Mouse (Mus musculus) testis, adult 2 months (tissue): ENCODE results near the gene Erc2. TPM values are rescaled to one million over a fixed set of nuclear protein-coding genes. Genes with fewer than 3 reads are reported as not detected.
A peak's percentile ranks its signal among the peaks of the same experiment; 100 is the strongest.

ENCODE experiments used
- H3K27ac ChIP-seq: fragments of 200-500 bp; 2 replicates; pipeline ENCODE4 v1.5.1; 2012; ENCODE audit warnings: low read depth, low read length; ENCODE audit not compliant: control insufficient read depth, insufficient read depth
- H3K27me3 ChIP-seq: fragments of 200-500 bp; 2 replicates; pipeline ENCODE4 v1.6.1; 2012; ENCODE audit warnings: mild to moderate bottlenecking, low read length, moderate library complexity; ENCODE audit not compliant: control insufficient read depth, insufficient read depth
- H3K36me3 ChIP-seq: fragments of 200-500 bp; 2 replicates; pipeline ENCODE4 v1.6.1; 2012; ENCODE audit warnings: mild to moderate bottlenecking, low read length; ENCODE audit not compliant: control insufficient read depth, insufficient read depth
- H3K4me1 ChIP-seq: fragments of 200-500 bp; 2 replicates; pipeline ENCODE4 v1.6.1; 2012; ENCODE audit warnings: low read length; ENCODE audit not compliant: control insufficient read depth, insufficient read depth
- H3K4me3 ChIP-seq: fragments of 200-500 bp; 2 replicates; pipeline ENCODE4 v1.5.1; 2012; ENCODE audit warnings: low read depth, mild to moderate bottlenecking, low read length, moderate library complexity, mixed read lengths; ENCODE audit not compliant: control insufficient read depth
- CTCF ChIP-seq: fragments of 200-500 bp; IDR thresholded peaks from 2 replicates; pipeline ENCODE4 v1.5.1; 2012; ENCODE audit warnings: low read depth, mild to moderate bottlenecking, inconsistent platforms, low read length, moderate library complexity; ENCODE audit not compliant: control insufficient read depth, insufficient read depth, insufficient replicate concordance
- POLR2A ChIP-seq: fragments of 200-500 bp; IDR thresholded peaks from 2 replicates; pipeline ENCODE4 v1.6.1; 2012; ENCODE audit warnings: low read depth, mild to moderate bottlenecking, inconsistent platforms, low read length, moderate library complexity; ENCODE audit not compliant: control insufficient read depth
- polyA plus RNA-seq: library from polyadenylated mRNA; depleted of rRNA; stranded (reverse); fragments of >200 nt; gene quantifications from 2 replicates; pipeline ENCODE4 v1.2.3, GENCODE M21; 2012

The Erc2 gene
- polyA plus RNA-seq, 1 experiment: 2.4 TPM

DNA sequence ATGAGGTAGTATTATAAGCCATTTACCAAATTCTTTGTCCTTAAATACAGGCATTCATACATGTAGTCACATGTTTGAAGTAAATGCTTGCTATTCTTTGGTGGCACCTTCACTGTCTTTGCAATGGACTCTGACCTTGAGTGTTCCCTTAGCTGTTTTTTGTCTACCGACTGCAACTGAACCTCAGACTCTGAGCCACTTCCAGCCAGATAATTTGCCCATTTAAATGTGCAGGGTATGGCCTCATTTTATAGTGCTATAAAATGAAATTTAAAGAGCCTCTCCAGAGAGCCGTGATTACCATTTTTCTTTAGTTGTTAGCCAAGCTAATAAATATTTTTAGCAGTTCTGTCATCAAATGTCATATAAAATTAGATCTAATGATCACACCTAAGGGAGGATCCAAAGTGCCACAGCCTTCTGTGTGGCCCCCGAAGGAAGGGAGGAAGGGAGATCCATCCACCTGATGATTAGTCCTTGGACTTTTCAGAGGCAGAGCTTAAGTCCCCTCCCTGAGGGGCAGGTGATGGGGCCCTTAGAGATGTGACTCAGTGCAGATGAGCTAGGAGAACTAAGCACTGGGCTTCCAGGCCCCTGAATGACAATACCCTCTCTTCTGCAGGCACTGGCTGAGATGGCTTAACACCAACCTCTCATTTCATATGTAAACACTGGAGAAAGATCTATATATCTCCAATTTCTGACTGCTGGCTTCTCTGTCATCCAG, 439.6 kb downstream of the Erc2 start:
- TF ChIP-seq CTCF: no peak
- TF ChIP-seq POLR2A: no peak
- Histone ChIP-seq H3K27me3 (no peaks in the 10 kb centered on the region), H3K36me3 (no peaks in the 10 kb centered on the region), H3K27ac (no peak overlapping the region), H3K4me3 (no peak overlapping the region), H3K4me1 (no peaks in the 10 kb centered on the region; the same call in 1 of the 2 replicates)

DNA sequence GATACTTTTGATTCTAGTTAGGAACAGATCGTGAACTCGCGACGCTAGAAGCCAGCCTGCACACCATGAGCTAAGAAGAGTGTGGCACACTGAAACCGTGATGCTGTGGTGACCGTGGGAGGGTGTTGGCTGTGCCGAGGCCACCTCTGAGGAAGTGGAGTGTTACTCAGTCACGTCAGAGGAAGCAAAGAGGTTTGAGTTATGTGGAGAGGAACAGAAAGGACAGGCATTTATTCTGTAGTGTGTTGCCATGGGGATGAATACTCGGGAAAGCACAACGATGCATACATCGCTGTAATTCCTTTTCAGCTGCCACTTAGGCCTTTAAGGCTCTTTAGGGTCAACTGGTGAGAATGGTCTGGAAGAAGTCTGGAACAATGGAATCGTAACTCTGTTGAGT, 445.8 kb downstream of the Erc2 start:
- no peaks in the 10 kb centered on the region for H3K27me3 ChIP-seq
- no peak overlapping the region for H3K4me3 ChIP-seq
- no peaks in the 10 kb centered on the region for H3K36me3 ChIP-seq
- TF ChIP-seq POLR2A (no peak), CTCF (no peak)
- H3K27ac ChIP-seq: no peak overlapping the region
- H3K4me1 ChIP-seq: no peaks in the 10 kb centered on the region

DNA sequence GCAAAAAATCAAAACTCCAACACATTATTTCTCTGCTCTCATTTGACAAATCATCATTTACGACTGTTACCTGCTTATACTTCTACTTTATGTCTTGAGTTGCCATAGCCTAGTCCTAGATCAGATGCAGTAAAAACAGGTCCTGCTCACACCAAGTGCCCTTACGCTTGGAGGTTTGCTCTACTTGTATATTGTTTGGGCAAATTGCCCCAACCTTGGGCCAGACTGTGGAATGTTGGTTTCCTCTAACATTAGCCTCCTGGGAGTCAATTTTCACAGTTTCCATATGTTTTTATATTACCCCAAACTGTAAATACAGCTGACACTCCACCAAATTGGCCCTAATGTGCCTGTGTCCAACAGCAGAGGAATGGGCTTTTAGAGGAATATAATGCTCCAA, 447.6 kb downstream of the Erc2 start:
- no peaks in the 10 kb centered on the region for H3K4me1 ChIP-seq
- no peaks in the 10 kb centered on the region for H3K27me3 ChIP-seq
- H3K27ac ChIP-seq: no peak overlapping the region
- H3K4me3 ChIP-seq: no peak overlapping the region
- no peak for TF ChIP-seq CTCF
- TF ChIP-seq POLR2A: no peak
- no peaks in the 10 kb centered on the region for H3K36me3 ChIP-seq

DNA sequence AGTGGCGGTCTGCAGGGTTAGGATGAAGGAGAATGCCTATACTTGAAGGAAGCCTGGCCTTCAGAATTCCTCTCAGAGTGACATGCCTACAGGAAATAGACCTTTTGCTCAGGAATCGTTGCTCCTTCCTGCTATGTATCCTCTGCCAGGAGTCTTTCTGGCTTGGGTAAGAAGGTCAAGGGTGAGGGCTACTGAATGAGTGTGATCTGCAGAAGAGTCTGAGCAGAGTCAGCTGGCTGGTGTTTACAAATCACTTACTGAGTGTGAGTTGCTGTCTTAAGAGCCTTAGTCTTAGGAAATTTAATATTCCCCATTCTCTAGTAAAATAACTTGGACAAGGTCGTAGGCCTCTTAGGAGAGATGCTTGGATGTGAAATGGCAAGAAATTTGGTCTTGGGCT, 450.3 kb downstream of the Erc2 start:
- H3K27ac ChIP-seq: no peak overlapping the region
- no peak for TF ChIP-seq CTCF
- TF ChIP-seq POLR2A: no peak
- no peak overlapping the region for H3K4me3 ChIP-seq
- no peaks in the 10 kb centered on the region for H3K36me3 ChIP-seq
- H3K4me1 ChIP-seq: no peaks in the 10 kb centered on the region
- H3K27me3 ChIP-seq: no peaks in the 10 kb centered on the region

DNA sequence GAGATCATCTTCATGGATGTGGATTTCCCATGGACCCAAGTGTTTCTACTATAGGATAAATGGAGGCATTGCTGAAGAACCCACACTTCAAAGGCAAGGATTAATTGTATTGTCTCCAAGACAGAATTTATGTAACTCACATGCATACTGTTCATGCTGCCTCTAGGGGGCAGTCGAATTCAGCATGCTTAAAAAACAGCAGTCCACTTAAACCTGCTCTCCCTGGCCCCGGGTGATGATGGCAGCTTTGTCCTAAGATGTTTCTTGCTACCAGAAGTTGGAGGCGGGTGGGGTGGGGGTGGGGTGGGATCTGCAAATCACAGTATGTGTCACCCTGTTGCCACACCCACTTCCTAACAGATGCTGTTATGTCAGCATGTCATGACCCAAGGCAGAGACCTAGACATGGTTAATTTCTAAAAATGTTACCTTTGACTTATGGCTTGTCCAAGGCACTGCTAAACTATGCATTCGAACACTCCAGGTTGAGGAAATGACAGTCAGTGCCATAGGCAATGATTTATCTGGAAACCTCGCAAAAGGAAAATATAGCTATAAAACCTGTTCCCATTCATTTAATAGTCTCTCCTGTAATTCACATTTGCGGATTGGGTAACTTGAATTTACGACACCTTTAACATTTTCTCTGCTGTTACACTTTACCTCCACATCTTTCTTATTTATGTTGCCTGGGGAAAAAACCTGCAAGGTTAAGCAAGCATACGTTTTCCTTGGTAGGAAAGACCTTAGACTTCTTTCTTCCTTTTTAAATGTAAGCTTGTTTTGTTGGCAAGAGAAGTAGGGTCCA, 467.6 kb downstream of the Erc2 start:
- no peaks in the 10 kb centered on the region for H3K36me3 ChIP-seq
- H3K27me3 ChIP-seq: no peaks in the 10 kb centered on the region
- H3K4me1 ChIP-seq: peaks cover 2% of the 10 kb centered on the region; the same call in 1 of the 2 replicates
- H3K4me3 ChIP-seq: no peak overlapping the region
- TF ChIP-seq POLR2A: no peak
- TF ChIP-seq CTCF: no peak
- no peak overlapping the region for H3K27ac ChIP-seq

DNA sequence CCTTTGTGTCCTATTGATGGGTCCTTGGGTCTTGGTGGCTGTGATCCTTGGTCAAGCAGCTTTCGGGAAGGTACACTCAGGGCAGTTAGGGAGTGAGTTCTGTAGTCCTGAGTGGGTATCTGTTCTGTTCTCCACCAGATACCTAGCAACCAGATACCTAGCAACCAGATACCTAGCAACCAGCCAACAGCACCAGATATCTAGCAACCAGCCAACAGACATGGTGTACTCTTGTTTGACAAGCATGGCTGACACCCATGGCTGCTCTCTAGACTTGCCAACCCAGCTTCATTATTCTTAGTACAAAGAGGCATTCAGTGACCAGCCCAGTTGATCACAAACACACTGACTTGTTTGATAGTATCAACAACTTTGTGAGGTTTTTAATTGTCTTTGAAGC, 469.1 kb downstream of the Erc2 start:
- H3K27me3 ChIP-seq: no peaks in the 10 kb centered on the region
- no peak for TF ChIP-seq CTCF
- TF ChIP-seq POLR2A: no peak
- peak overlapping the region; percentile 31; the same call in 1 of the 2 replicates for H3K4me3 ChIP-seq
- peak overlapping the region; percentile 47; the same call in 1 of the 2 replicates for H3K27ac ChIP-seq
- H3K4me1 ChIP-seq: peaks cover 2% of the 10 kb centered on the region; the same call in 1 of the 2 replicates
- H3K36me3 ChIP-seq: no peaks in the 10 kb centered on the region

DNA sequence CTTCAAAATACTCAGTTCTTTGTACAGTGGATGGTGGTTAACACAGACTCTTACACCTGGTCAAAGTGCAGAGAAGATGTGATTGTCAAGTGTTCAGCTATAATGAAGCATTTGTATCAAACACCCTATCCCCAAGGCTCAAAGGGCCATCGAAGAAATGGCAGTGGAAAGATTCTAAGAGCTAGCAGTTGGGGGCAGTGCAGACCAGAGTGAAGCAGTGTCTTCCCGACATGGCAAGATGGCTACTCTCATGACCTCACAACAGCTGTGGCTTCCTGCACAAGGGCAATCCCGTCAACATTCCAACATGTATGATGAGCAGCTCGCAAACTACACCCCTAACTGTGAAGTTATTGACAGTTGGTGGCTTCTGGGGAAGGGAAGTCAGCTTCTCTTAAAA, 471.0 kb downstream of the Erc2 start:
- peaks cover 2% of the 10 kb centered on the region; the same call in 1 of the 2 replicates for H3K4me1 ChIP-seq
- peak overlapping the region; percentile 16; the same call in 1 of the 2 replicates for H3K4me3 ChIP-seq
- H3K27me3 ChIP-seq: no peaks in the 10 kb centered on the region
- H3K36me3 ChIP-seq: no peaks in the 10 kb centered on the region
- no peak overlapping the region for H3K27ac ChIP-seq
- TF ChIP-seq CTCF (peak; percentile 17; the same call in 1 of the 2 replicates), POLR2A (no peak)

DNA sequence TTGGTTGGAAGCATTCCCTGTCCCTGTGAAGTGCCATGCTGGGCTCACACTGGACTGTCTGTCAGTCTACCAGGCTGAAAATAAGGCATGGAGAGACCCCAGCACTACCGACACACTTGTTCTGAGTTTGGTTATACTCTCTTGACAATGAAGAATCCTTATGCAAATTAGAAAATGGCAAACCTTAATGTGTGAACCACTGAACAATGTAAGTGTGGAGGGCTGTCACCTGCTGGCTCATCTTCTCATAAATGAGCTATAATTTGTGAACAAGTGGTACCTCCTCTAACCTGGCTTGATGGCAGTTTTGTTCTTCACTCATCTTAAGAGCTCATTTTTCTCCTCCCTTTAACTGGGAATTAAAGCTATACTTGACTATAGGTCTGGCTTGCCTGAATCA, 471.7 kb downstream of the Erc2 start:
- H3K4me1 ChIP-seq: peaks cover 2% of the 10 kb centered on the region; the same call in 1 of the 2 replicates
- H3K27me3 ChIP-seq: no peaks in the 10 kb centered on the region
- no peak overlapping the region for H3K27ac ChIP-seq
- TF ChIP-seq CTCF: no peak
- no peak for TF ChIP-seq POLR2A
- H3K36me3 ChIP-seq: no peaks in the 10 kb centered on the region
- H3K4me3 ChIP-seq: no peak overlapping the region
